Mouse (Mus musculus) heart, adult 2 months (tissue): ENCODE results near the gene Ttll11.

Source experiments
- CTCF ChIP-seq: fragments of 200-600 bp; IDR thresholded peaks from 2 replicates; pipeline ENCODE4 v1.8.1; 2022; ENCODE audit warnings: antibody characterized with exemption, mild to moderate bottlenecking, moderate library complexity
- EP300 ChIP-seq: fragments of 200-500 bp; IDR thresholded peaks from 2 replicates; pipeline ENCODE4 v1.6.1; 2011; ENCODE audit warnings: low read depth, low read length, control low read depth; ENCODE audit not compliant: insufficient read depth
- POLR2A ChIP-seq: fragments of 200-500 bp; IDR thresholded peaks from 2 replicates; pipeline ENCODE4 v1.6.1; 2011; ENCODE audit warnings: mild to moderate bottlenecking, low read depth, low read length, control low read depth; ENCODE audit not compliant: insufficient read depth

DNA sequence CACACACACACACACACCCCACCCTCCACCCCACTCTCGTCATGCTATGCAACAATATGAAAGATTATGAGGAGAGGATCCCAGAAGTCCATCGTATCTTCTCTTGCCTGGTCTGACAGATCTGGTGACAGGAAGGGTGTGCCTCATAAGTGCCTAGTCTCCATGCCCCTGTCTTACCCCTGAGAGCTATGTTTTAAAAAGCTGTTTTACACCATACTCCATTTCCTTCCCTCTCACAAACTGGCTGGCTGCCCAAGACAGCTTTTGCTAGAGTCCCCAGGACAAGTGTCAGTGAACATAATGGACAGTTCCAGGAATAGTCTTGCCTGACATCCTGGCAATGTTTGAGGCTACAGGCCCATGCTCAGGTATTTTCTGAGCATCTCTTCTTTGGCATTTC lies 78.9 kb downstream of the Ttll11 start:
- TF ChIP-seq POLR2A (no peak), CTCF (no peak), EP300 (no peak)
